Mouse (Mus musculus) mouse embryonic stem cell (cell line): Measurements from ENCODE around the gene Rinl.

Experiments used
- in situ Hi-C, 2 experiments: fragments of 300-500 bp; cut with MboI; formaldehyde crosslinking; loops; 1 replicate in 1 of 2; 3 replicates in 1 of 2; pipeline ENCODE4 v1.14.3; 2019 to 2020; ENCODE audit warnings: low sequenced_read_pairs in 2 of 2, low pct_unique_long_range_greater_than_20kb in 1 of 2, mixed read lengths in 1 of 2; ENCODE audit not compliant: unreplicated experiment in 1 of 2

The Rinl gene

GRCm38 (mm10) chr7:28833723-28834347 is 45.1 kb downstream of the Rinl start, which contains the start of gene Lgals4:
Gene Lgals4, plus strand, starts transcription at chr7:28833854.
- in situ Hi-C loops = no loop called here

GRCm38 (mm10) chr7:28836936-28837335 is 48.2 kb downstream of the Rinl start:
- in situ Hi-C loops = no loop called here

- in situ Hi-C loops = no loop called here
Measured at GRCm38 (mm10) chr7:28838331-28838730, 49.6 kb downstream of the Rinl start.

- in situ Hi-C loops = no loop called here
Measured at GRCm38 (mm10) chr7:28847273-28847672, 58.5 kb downstream of the Rinl start.
